Mouse (Mus musculus) embryonic fibroblast, embryonic 13.5 days (primary cell): ENCODE results near the gene Aldh5a1.

Source experiments
- CTCF ChIP-seq: IDR thresholded peaks from 2 replicates; pipeline ENCODE4 v1.5.1; 2011; ENCODE audit warnings: mild to moderate bottlenecking, control low read depth, low read length, moderate library complexity, borderline replicate concordance; ENCODE audit not compliant: insufficient read depth
- POLR2A ChIP-seq: IDR thresholded peaks from 2 replicates; pipeline ENCODE4 v1.6.1; 2011; ENCODE audit warnings: low read depth, mild to moderate bottlenecking, control low read depth, low read length, moderate library complexity

DNA sequence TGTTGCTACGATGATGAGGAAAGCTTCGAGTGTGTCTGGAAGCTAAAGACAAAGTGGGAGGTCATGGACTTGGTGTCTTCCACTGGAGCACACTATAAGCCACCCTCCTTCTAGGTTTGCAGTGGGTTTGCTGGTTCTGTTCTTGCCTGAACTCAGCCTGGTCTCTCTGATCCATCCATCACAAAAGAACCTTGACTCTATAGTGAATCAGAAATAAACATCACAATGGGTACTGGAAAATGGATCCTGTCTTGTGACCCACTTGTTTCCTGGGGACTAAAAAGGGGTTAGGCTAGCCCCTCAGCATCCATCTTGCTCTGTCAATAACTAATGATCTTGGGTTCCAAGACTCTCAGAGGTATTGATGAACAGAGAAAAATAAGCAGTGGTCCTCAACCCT, 35.5 kb downstream of the Aldh5a1 start:
- TF ChIP-seq POLR2A, result no peak
- no peak for TF ChIP-seq CTCF
